Mouse (Mus musculus): ENCODE results near the gene Apom. TPM values are rescaled to one million over a fixed set of nuclear protein-coding genes. Genes with fewer than 3 reads are reported as not detected.

Gene Apom
- polyA plus RNA-seq, 1 experiment from 2014 or later, result 8.3 TPM

DNA sequence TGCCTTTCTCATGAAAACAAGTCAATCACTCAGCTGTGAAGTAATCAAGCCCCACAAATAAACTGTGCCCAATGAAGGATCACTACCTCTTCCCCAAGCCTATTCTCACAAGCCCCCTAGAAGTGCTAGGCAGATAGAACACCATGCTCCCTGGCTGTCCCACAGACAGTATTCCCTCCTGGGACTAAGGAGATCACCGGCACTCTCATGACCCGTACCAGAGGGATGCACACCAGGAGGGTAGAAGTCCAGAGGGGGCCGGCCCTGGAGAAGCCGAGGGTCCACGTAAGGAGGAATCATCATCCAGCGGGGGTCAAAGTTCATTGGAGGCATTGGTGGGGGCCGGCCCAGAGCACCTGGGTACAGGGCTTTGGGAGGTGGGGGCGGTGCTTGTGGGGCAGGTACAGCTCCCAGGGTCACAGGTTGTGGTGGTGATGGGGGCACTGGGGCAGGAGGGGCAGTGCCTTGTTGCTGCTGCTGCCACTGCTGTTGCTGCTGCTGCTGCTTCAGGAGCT is 25.9 kb upstream of the Apom start:
- H3K36me3 ChIP-seq, result peaks cover 99% of the 10 kb centered on the region
- H3K27ac ChIP-seq (ENCODE audit: poor library complexity, severe bottlenecking), result no peak overlapping the region
- no peaks in the 10 kb centered on the region for H3K27me3 ChIP-seq (replicated peaks)
- no peak overlapping the region for H3K4me2 ChIP-seq
- 93% methylated on average over 8 of the region's 8 CpGs for WGBS
- ATAC-seq (ENCODE audit: insufficient number of reproducible peaks, low FRiP score), result no peak
- no peak overlapping the region for H3K4me3 ChIP-seq
- no peak overlapping the region for H3K9ac ChIP-seq
- H3K9me3 ChIP-seq (replicated peaks), result no peaks in the 10 kb centered on the region
- H3K4me1 ChIP-seq (replicated peaks), result peaks cover 16% of the 10 kb centered on the region

DNA sequence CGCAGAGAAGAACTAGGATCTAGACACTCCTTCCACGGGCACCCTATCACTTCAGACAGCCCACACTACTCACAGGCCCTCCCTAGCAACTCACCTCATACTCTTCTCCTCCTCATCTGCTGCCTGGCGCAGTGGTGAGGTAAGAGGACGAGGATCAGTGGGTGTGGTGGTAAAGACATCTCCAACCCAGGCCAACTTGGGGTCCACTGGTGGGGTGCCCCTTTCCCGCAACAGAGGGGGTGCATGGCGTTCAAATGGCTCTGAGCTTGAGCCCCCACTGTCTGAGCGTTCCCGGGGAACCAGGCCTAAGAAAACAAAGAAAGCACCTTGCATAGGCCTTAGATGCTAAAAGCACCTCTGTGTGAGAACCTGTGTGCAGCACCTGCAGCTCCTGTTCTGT is 25.4 kb upstream of the Apom start:
- no peak for ATAC-seq (ENCODE audit: insufficient number of reproducible peaks, low FRiP score)
- Histone ChIP-seq H3K27me3 (replicated peaks) (no peaks in the 10 kb centered on the region), H3K4me1 (replicated peaks) (peaks cover 12% of the 10 kb centered on the region), H3K36me3 (peaks cover 100% of the 10 kb centered on the region), H3K9ac (no peak overlapping the region), H3K9me3 (replicated peaks) (no peaks in the 10 kb centered on the region), H3K4me2 (no peak overlapping the region), H3K4me3 (no peak overlapping the region), H3K27ac (ENCODE audit: poor library complexity, severe bottlenecking) (no peak overlapping the region)
- 87% methylated on average over 8 of the region's 8 CpGs for WGBS

DNA sequence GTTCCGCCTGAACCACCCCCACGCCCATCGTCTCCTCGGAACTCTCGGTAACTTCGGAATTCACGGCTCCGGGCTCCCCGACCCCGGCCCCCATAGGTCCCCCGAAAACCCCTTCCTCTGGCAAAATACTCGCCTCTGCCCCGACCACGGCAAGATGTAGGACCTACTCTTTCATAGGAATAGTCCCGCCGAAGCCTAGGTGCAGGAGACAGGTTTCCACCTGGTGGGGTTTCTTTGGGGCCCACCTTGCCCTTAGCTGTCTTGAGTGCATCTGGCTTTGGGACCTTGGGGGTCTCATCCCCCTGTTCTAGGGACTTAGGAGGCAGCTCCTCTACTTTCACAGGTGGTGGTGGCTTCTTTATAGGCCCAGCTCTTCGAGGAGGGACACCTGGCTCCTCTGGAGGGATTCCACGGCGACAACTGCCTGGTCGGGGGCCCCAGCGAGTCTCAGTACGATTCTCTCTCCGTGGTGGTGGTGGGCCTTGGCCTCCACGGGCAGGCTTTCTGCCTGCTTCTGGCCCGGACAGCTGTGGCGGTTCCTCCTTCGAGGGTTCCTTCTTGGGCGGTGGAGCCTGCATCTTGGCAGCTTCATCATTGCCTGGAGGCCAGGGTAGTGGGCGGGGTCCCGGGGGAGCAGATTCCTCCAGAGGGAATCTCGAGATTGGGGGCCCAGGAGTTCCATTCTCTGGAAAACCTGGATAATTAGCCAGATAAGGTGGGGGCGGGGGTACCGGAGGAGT is 24.8 kb upstream of the Apom start:
- H3K9me3 ChIP-seq (replicated peaks), result no peaks in the 10 kb centered on the region
- no peak overlapping the region for H3K4me2 ChIP-seq
- peaks cover 6% of the 10 kb centered on the region for H3K4me1 ChIP-seq (replicated peaks)
- H3K27ac ChIP-seq (ENCODE audit: poor library complexity, severe bottlenecking), result no peak overlapping the region
- ATAC-seq (ENCODE audit: insufficient number of reproducible peaks, low FRiP score), result no peak
- H3K9ac ChIP-seq, result no peak overlapping the region
- peaks cover 100% of the 10 kb centered on the region for H3K36me3 ChIP-seq
- H3K27me3 ChIP-seq (replicated peaks), result no peaks in the 10 kb centered on the region
- 90% methylated on average over 33 of the region's 33 CpGs for WGBS
- H3K4me3 ChIP-seq, result no peak overlapping the region

GRCm38 (mm10) chr17:35155451-35155850 is 23.6 kb upstream of the Apom start:
- no peak for ATAC-seq (ENCODE audit: insufficient number of reproducible peaks, low FRiP score)
- 94% methylated on average over 12 of the region's 12 CpGs for WGBS
- Histone ChIP-seq H3K4me1 (replicated peaks) (no peaks in the 10 kb centered on the region), H3K9me3 (replicated peaks) (no peaks in the 10 kb centered on the region), H3K4me2 (no peak overlapping the region), H3K36me3 (peaks cover 98% of the 10 kb centered on the region), H3K27me3 (replicated peaks) (no peaks in the 10 kb centered on the region), H3K4me3 (no peak overlapping the region), H3K9ac (no peak overlapping the region), H3K27ac (ENCODE audit: poor library complexity, severe bottlenecking) (no peak overlapping the region)

DNA sequence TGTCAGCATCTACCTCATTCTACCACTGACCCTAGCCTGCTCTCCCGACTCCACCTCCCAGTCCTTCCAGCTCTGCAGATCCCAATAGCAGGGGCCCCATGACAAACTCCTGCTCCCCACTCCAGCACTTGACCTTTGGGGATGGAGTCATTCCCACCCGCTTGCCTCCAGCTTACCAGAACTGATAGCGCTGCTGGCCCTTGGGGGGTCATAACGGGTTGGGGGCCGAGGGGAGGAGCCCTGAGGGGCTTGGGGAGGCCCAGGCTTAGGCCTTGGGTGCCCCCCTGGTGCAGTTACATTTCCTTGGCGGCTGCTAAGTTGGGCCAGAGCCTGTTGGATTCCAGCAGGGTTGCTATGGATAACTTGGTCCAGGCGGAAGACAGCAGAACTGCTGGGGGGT is 22.8 kb upstream of the Apom start:
- no peak overlapping the region; the same call in 1 of the 2 replicates for H3K27ac ChIP-seq (ENCODE audit: poor library complexity, severe bottlenecking)
- peaks cover 98% of the 10 kb centered on the region for H3K36me3 ChIP-seq
- no peaks in the 10 kb centered on the region for H3K27me3 ChIP-seq (replicated peaks)
- no peaks in the 10 kb centered on the region for H3K9me3 ChIP-seq (replicated peaks)
- 85% methylated on average over 7 of the region's 7 CpGs for WGBS
- no peaks in the 10 kb centered on the region for H3K4me1 ChIP-seq (replicated peaks)
- no peak overlapping the region for H3K9ac ChIP-seq
- H3K4me3 ChIP-seq, result no peak overlapping the region
- ATAC-seq (ENCODE audit: insufficient number of reproducible peaks, low FRiP score), result no peak
- H3K4me2 ChIP-seq, result no peak overlapping the region

- 88% methylated on average over 4 of the region's 4 CpGs for WGBS
- Histone ChIP-seq H3K9ac (no peak overlapping the region), H3K27me3 (replicated peaks) (no peaks in the 10 kb centered on the region)
Measured at GRCm38 (mm10) chr17:35153931-35154330, 22.1 kb upstream of the Apom start.

GRCm38 (mm10) chr17:35153077-35153476 is 21.2 kb upstream of the Apom start:
- Histone ChIP-seq H3K27ac (ENCODE audit: poor library complexity, severe bottlenecking) (no peak overlapping the region), H3K4me1 (replicated peaks) (no peaks in the 10 kb centered on the region), H3K4me2 (no peak overlapping the region), H3K36me3 (peaks cover 98% of the 10 kb centered on the region), H3K9ac (no peak overlapping the region), H3K9me3 (replicated peaks) (no peaks in the 10 kb centered on the region), H3K4me3 (no peak overlapping the region), H3K27me3 (replicated peaks) (no peaks in the 10 kb centered on the region)
- no peak for ATAC-seq (ENCODE audit: insufficient number of reproducible peaks, low FRiP score)
- 82% methylated on average over 9 of the region's 9 CpGs for WGBS

More at GRCm38 (mm10) chr17:35153931-35154330, 22.1 kb upstream of the Apom start:
- no peak for ATAC-seq (ENCODE audit: insufficient number of reproducible peaks, low FRiP score)
- no peak overlapping the region for H3K27ac ChIP-seq (ENCODE audit: poor library complexity, severe bottlenecking)
- no peaks in the 10 kb centered on the region for H3K9me3 ChIP-seq (replicated peaks)
- peaks cover 98% of the 10 kb centered on the region for H3K36me3 ChIP-seq
- H3K4me2 ChIP-seq, result no peak overlapping the region
- H3K4me3 ChIP-seq, result no peak overlapping the region
- no peaks in the 10 kb centered on the region for H3K4me1 ChIP-seq (replicated peaks)

GRCm38 (mm10) chr17:35152121-35152520 is 20.3 kb upstream of the Apom start:
- 97% methylated on average over 4 of the region's 4 CpGs for WGBS
- no peak overlapping the region for H3K27ac ChIP-seq (ENCODE audit: poor library complexity, severe bottlenecking)
- no peak overlapping the region for H3K9ac ChIP-seq
- H3K36me3 ChIP-seq, result peaks cover 97% of the 10 kb centered on the region
- ATAC-seq (ENCODE audit: insufficient number of reproducible peaks, low FRiP score), result no peak
- H3K9me3 ChIP-seq (replicated peaks), result no peaks in the 10 kb centered on the region
- H3K27me3 ChIP-seq (replicated peaks), result no peaks in the 10 kb centered on the region
- H3K4me3 ChIP-seq, result no peak overlapping the region
- no peak overlapping the region for H3K4me2 ChIP-seq
- no peaks in the 10 kb centered on the region for H3K4me1 ChIP-seq (replicated peaks)

DNA sequence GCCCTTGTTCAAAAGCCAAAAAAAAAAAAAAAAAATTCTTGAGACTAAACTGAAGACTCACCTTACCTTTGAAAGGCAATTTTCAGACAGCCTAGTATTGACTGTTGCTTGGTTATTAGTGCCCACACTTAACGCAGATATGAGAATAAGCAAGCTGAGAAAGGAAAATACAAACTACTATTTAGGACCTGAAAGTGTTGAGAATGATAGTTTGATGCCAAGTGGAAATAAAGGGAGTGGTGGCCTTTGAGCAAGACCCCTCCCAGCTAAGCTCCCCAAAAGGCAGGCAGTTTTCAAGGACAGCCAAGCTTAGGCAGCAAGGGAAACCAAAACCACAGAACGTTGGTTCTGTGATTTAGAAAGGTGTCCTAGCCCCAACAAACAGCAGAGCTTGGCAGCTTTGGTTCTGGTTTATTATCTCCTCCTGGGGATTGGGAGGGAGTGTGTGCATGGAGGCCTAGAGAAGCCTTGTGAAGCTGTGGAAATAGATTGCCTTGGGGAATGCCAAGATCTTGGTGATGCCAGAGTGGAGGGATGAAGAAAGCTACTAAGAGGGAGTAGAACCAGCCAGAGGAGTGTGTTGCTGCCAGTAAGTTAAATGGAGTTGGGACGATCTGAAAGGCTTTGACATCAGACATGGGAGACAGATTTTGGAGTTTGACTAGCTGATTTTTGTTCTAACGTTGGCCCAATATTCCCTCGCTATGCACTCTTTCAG is 16.2 kb upstream of the Apom start:
- Histone ChIP-seq H3K27ac (ENCODE audit: poor library complexity, severe bottlenecking) (peak overlapping the region; percentile 33; the same call in 1 of the 2 replicates), H3K4me1 (replicated peaks) (no peaks in the 10 kb centered on the region)
- WGBS, result 72% methylated on average over 5 of the region's 5 CpGs

GRCm38 (mm10) chr17:35147348-35147747 is 15.5 kb upstream of the Apom start:
- no peak overlapping the region for H3K9ac ChIP-seq
- 56% methylated on average over 3 of the region's 3 CpGs for WGBS

More for the DNA sequence above, 16.2 kb upstream of the Apom start:
- Histone ChIP-seq H3K4me2 (no peak overlapping the region), H3K9ac (no peak overlapping the region), H3K4me3 (no peak overlapping the region), H3K36me3 (peaks cover 97% of the 10 kb centered on the region), H3K27me3 (replicated peaks) (no peaks in the 10 kb centered on the region), H3K9me3 (replicated peaks) (peaks cover 5% of the 10 kb centered on the region; the same call in 1 of the 2 replicates)
- no peak for ATAC-seq (ENCODE audit: insufficient number of reproducible peaks, low FRiP score)

GRCm38 (mm10) chr17:35146139-35146538 is 14.3 kb upstream of the Apom start:
- Histone ChIP-seq H3K4me2 (no peak overlapping the region), H3K27me3 (replicated peaks) (no peaks in the 10 kb centered on the region), H3K4me3 (no peak overlapping the region), H3K36me3 (peaks cover 97% of the 10 kb centered on the region), H3K9ac (no peak overlapping the region), H3K27ac (ENCODE audit: poor library complexity, severe bottlenecking) (no peak overlapping the region), H3K4me1 (replicated peaks) (no peaks in the 10 kb centered on the region), H3K9me3 (replicated peaks) (peaks cover 7% of the 10 kb centered on the region; the same call in 1 of the 2 replicates)
- ATAC-seq (ENCODE audit: insufficient number of reproducible peaks, low FRiP score), result no peak
- 89% methylated on average over 5 of the region's 5 CpGs for WGBS

More at GRCm38 (mm10) chr17:35147348-35147747, 15.5 kb upstream of the Apom start:
- H3K27ac ChIP-seq (ENCODE audit: poor library complexity, severe bottlenecking), result no peak overlapping the region
- no peaks in the 10 kb centered on the region for H3K4me1 ChIP-seq (replicated peaks)
- no peaks in the 10 kb centered on the region for H3K27me3 ChIP-seq (replicated peaks)
- H3K36me3 ChIP-seq, result peaks cover 97% of the 10 kb centered on the region
- no peak overlapping the region for H3K4me3 ChIP-seq
- H3K4me2 ChIP-seq, result no peak overlapping the region
- H3K9me3 ChIP-seq (replicated peaks), result peaks cover 7% of the 10 kb centered on the region; the same call in 1 of the 2 replicates
- no peak for ATAC-seq (ENCODE audit: insufficient number of reproducible peaks, low FRiP score)

Measured in heart, embryonic 12.5 days (tissue).